Mouse (Mus musculus) liver, embryonic 14.5 days (tissue): ENCODE data around the gene Slc38a1. TPM values are rescaled to one million over a fixed set of nuclear protein-coding genes. Genes with fewer than 3 reads are reported as not detected.

Experiments used
- ATAC-seq: fragments of 200-750 bp; cut with Nextera tagmentation; 2 replicates; pipeline ENCODE4 v1.8.0; 2017; ENCODE audit warnings: moderate number of reproducible peaks, mild to moderate bottlenecking, moderate library complexity; ENCODE audit not compliant: insufficient read depth
- DNase-seq, 3 experiments: peaks; one replicate each; pipeline ENCODE4 v3.0.0-alpha.2; 2012 to 2013; ENCODE audit warnings: low read depth in 3 of 3, low spot score in 3 of 3
- H3K27ac ChIP-seq: fragments of 300-500 bp; sonication (generic); 2 replicates; pipeline ENCODE4 v1.5.1; 2014; ENCODE audit warnings: moderate library complexity, mild to moderate bottlenecking, control low read depth, inconsistent platforms
- H3K27me3 ChIP-seq: fragments of 300-500 bp; sonication (generic); 2 replicates; pipeline ENCODE4 v1.6.1; 2014; ENCODE audit warnings: mild to moderate bottlenecking, low read length, moderate library complexity; ENCODE audit not compliant: control insufficient read depth, insufficient read depth
- H3K36me3 ChIP-seq: fragments of 300-500 bp; sonication (generic); replicated peaks from 2 replicates; pipeline ENCODE4 v1.6.1; 2014; ENCODE audit warnings: low read depth; ENCODE audit not compliant: control insufficient read depth, insufficient read depth
- H3K4me1 ChIP-seq, 2 experiments: fragments of 200-500 bp in 1 of 2; fragments of 300-500 bp in 1 of 2; sonication (generic) in 1 of 2; replicated peaks; 2 replicates each; pipeline ENCODE4 v1.6.1; 2012 to 2014; ENCODE audit warnings: antibody characterized with exemption in 1 of 2, inconsistent platforms in 1 of 2, low read length in 1 of 2; ENCODE audit not compliant: control insufficient read depth in 2 of 2, insufficient read depth in 2 of 2
- H3K4me2 ChIP-seq: fragments of 300-500 bp; sonication (generic); 2 replicates; pipeline ENCODE4 v1.6.1; 2014; ENCODE audit warnings: low read depth, mild to moderate bottlenecking, control low read depth, moderate library complexity
- H3K4me3 ChIP-seq, 2 experiments: fragments of 200-500 bp in 1 of 2; fragments of 300-500 bp in 1 of 2; sonication (generic) in 1 of 2; 2 replicates each; pipeline ENCODE4 v1.5.1; 2012 to 2014; ENCODE audit warnings: low read depth in 2 of 2, low read length in 2 of 2, mild to moderate bottlenecking in 2 of 2, control low read depth in 1 of 2, inconsistent platforms in 1 of 2, moderate library complexity in 1 of 2; ENCODE audit not compliant: insufficient read depth in 1 of 2
- H3K9ac ChIP-seq: fragments of 300-500 bp; sonication (generic); replicated peaks from 2 replicates; pipeline ENCODE4 v1.6.1; 2014; ENCODE audit warnings: mild to moderate bottlenecking, control low read depth, moderate library complexity
- H3K9me3 ChIP-seq: fragments of 300-500 bp; sonication (generic); 2 replicates; pipeline ENCODE4 v1.6.1; 2016; ENCODE audit warnings: low read length, mixed read lengths; ENCODE audit not compliant: control insufficient read depth
- CTCF ChIP-seq: IDR thresholded peaks from 2 replicates; pipeline ENCODE4 v1.5.1; 2016; ENCODE audit warnings: antibody characterized with exemption, low read depth, control low read depth
- EP300 ChIP-seq: IDR thresholded peaks from 2 replicates; pipeline ENCODE4 v1.6.1; 2016; ENCODE audit warnings: antibody characterized with exemption, low read depth
- WGBS: fragments of 180-500 bp; shearing (Covaris S2); extraction: QIAGEN DNeasy Blood & Tissue Kit; methylation state at CpG from one replicate; pipeline ENCODE4 v1.1.7; 2014; ENCODE audit not compliant: insufficient replicate concordance; 5-methylcytosine and 5-hydroxymethylcytosine counted together
- polyA plus RNA-seq, 2 experiments: library from polyadenylated mRNA; depleted of rRNA in 1 of 2; stranded (reverse) in 1 of 2; unstranded in 1 of 2; fragments of >200 nt; fragmentation: Nextera tagmentation in 1 of 2; extraction: Ambion mirVana in 1 of 2; gene quantifications; 2 replicates each; pipeline versions ENCODE4 v1.2.1 to v1.2.3; 2012 to 2014

Gene Slc38a1
- polyA plus RNA-seq, 2 experiments: 9.3 to 15.5 TPM

- TF ChIP-seq EP300: no peak
- no peak for TF ChIP-seq CTCF
- no peak overlapping the region for H3K9ac ChIP-seq
- WGBS: 82% methylated on average over 11 of the region's 11 CpGs
- H3K9me3 ChIP-seq: no peaks in the 10 kb centered on the region
- DNase-seq (no peak), ATAC-seq (no peak)
- H3K36me3 ChIP-seq: no peaks in the 10 kb centered on the region
- no peaks in the 10 kb centered on the region for H3K27me3 ChIP-seq
- no peak overlapping the region for H3K27ac ChIP-seq
- no peak overlapping the region for H3K4me2 ChIP-seq
- H3K4me3 ChIP-seq: no peak overlapping the region
- no peaks in the 10 kb centered on the region for H3K4me1 ChIP-seq
These were observed 105.4 kb downstream of the Slc38a1 start for GRCm38 (mm10) chr15:96537272-96537671.

DNA sequence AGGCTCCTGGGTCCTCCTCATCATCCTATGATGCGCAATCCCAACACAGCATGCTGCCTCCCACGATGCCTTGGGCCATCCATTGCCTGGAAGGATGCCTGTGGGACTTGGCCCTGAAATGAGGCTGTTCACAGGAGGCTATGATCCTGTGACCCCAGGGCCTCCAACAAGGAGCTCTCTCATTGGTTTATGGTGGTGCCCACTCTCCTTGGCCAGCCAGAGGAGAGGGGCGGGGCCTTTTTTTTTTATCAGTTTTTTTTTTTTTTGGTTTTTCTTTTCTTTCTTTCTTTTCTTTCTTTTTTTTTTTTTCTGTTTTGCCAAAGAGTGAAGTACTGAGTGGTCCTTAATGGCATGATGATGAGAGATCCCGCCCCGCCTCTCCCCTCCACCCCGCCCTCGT, 106.3 kb downstream of the Slc38a1 start:
- H3K36me3 ChIP-seq: no peaks in the 10 kb centered on the region
- no peak for TF ChIP-seq EP300
- no peak for TF ChIP-seq CTCF
- H3K9me3 ChIP-seq: no peaks in the 10 kb centered on the region
- no peaks in the 10 kb centered on the region for H3K27me3 ChIP-seq
- no peak for ATAC-seq
- WGBS: 67% methylated on average over 7 of the region's 7 CpGs
- H3K27ac ChIP-seq: no peak overlapping the region
- H3K4me2 ChIP-seq: no peak overlapping the region
- no peak for DNase-seq
- no peak overlapping the region for H3K4me3 ChIP-seq
- no peaks in the 10 kb centered on the region for H3K4me1 ChIP-seq
- H3K9ac ChIP-seq: no peak overlapping the region

GRCm38 (mm10) chr15:96527686-96528085, 115.0 kb downstream of the Slc38a1 start:
- no peaks in the 10 kb centered on the region for H3K27me3 ChIP-seq
- H3K4me1 ChIP-seq: peaks cover 0 to 3% of the 10 kb centered on the region in 2 experiments; a peak in 2 of 4 replicates
- no peak overlapping the region for H3K4me3 ChIP-seq
- H3K4me2 ChIP-seq: no peak overlapping the region
- TF ChIP-seq EP300 (no peak), CTCF (no peak)
- H3K36me3 ChIP-seq: no peaks in the 10 kb centered on the region
- H3K9ac ChIP-seq: no peak overlapping the region
- WGBS: 23% methylated on average over 6 of the region's 6 CpGs
- no peaks in the 10 kb centered on the region for H3K9me3 ChIP-seq
- H3K27ac ChIP-seq: no peak overlapping the region
- no peak for ATAC-seq
- no peak for DNase-seq

DNA sequence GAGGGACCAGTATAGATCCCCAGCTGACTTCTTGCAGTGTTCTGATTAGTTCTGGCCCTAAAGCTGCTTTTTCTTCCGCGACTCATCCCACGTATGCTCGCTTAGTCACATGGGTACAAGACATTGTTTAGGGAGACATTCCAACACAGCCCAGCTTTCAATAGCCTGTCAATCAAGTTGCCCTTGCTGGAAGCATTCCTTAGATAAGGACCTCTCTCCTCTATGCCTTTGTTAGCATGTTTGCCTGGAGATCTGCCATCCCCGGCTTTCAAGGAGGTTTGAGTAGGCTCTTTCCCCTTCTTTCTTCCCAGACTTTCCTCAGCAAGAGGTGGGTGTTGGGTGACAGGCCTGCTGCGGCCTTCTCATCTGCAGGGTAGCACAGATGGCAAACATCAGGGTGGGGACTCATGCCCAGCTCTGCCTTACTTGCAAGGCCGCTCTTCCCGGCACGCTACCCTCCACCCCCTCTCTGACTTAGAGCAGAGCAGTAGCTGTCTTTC, 118.4 kb downstream of the Slc38a1 start:
- Histone ChIP-seq H3K27me3 (no peaks in the 10 kb centered on the region), H3K9me3 (no peaks in the 10 kb centered on the region), H3K9ac (no peak overlapping the region), H3K4me1 (peaks cover 0 to 3% of the 10 kb centered on the region in 2 experiments; a peak in 2 of 4 replicates), H3K36me3 (no peaks in the 10 kb centered on the region), H3K4me2 (no peak overlapping the region), H3K27ac (no peak overlapping the region), H3K4me3 (no peak overlapping the region)
- WGBS: 68% methylated on average over 9 of the region's 9 CpGs
- DNase-seq (no peak), ATAC-seq (no peak)
- TF ChIP-seq CTCF (no peak), EP300 (no peak)

Other genes with a start within 250 kb of the Slc38a1 start
- 11.8 and 19.4 TPM in 2 replicates for gene Scaf11, start 182.1 kb downstream of the Slc38a1 start, polyA plus RNA-seq (2012; rRNA removed)
- 37.1 and 37.9 TPM in 2 replicates for gene Scaf11, start 182.1 kb downstream of the Slc38a1 start, polyA plus RNA-seq (2014; fragmentation: Nextera tagmentation; extraction: Ambion mirVana)
- gene Slc38a2, start 56.8 kb upstream of the Slc38a1 start, polyA plus RNA-seq (2012; rRNA removed): 16.9 and 19.9 TPM in 2 replicates
- gene Slc38a2, start 56.8 kb upstream of the Slc38a1 start, polyA plus RNA-seq (2014; fragmentation: Nextera tagmentation; extraction: Ambion mirVana): 28.8 and 32.8 TPM in 2 replicates